Mouse (Mus musculus) testis, adult 10 weeks (tissue): ENCODE results near the gene Vezt. TPM values are rescaled to one million over a fixed set of nuclear protein-coding genes. Genes with fewer than 3 reads are reported as not detected.

Experiments
- polyA plus RNA-seq: library from polyadenylated mRNA; stranded (reverse); fragments of 350-450 nt; fragmentation: Illumina TruSeq; extraction: RNeasy Lipid Tissue Mini Kit (QIAGEN cat#74804); gene quantifications from one replicate; pipeline ENCODE4 v1.2.3, GENCODE M21; 2014; ENCODE audit warnings: low read depth, low replicate concordance

Gene Vezt
- 18.1 TPM for polyA plus RNA-seq

GRCm38 (mm10) chr10:94035658-94036374 is at the start of gene Vezt, which contains the start of gene Fgd6:
TSS of gene Vezt (minus strand) at chr10:94035817.
TSS of gene Fgd6 (plus strand) at chr10:94036001.

GRCm38 (mm10) chr10:93897043-93897646 is 138.5 kb downstream of the Vezt start, which contains the start of gene Metap2:
TSS of gene Metap2 (minus strand) at chr10:93897093.

Other genes with a start within 250 kb of the Vezt start
- 147 TPM for gene Usp44, start 204.3 kb downstream of the Vezt start, polyA plus RNA-seq
- gene Metap2, start 138.7 kb downstream of the Vezt start, polyA plus RNA-seq = 451 TPM
- gene Fgd6, start 184 bp upstream of the Vezt start, polyA plus RNA-seq = 23.1 TPM
- gene Nr2c1, start 112.2 kb upstream of the Vezt start, polyA plus RNA-seq = 16.6 TPM
- 147 TPM for gene Ndufa12, start 162.9 kb upstream of the Vezt start, polyA plus RNA-seq